Mouse (Mus musculus): ENCODE data around the gene Efcab2. TPM values are rescaled to one million over a fixed set of nuclear protein-coding genes. Genes with fewer than 3 reads are reported as not detected.

Gene Efcab2
- polyA plus RNA-seq, 1 experiment from 2014 or later, result 6.5 TPM

DNA sequence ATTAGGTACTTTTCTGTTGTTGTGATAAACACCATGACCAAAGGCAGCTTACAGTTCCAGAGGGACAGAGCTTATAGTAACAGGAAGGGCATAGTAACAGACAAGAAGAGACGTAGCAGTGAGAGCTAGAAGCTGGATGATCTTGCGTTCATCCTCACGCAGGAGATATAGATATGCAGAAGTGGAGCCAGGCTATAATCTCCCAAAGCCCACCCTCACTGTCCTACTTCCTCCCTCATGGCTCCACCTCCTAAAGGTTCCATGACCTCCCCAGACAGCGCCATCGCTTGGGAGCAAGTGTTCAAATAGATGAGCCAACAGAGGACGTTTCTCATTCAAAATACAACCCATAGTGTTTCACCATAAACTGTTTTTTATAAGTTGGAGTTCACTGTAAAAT is 10.8 kb upstream of the Efcab2 start:
- no peak overlapping the region for H3K27ac ChIP-seq (ENCODE audit: low read length)
- no peaks in the 10 kb centered on the region for H3K36me3 ChIP-seq (ENCODE audit: control insufficient read depth, insufficient read depth, low read length)
- no peaks in the 10 kb centered on the region for H3K4me1 ChIP-seq (replicated peaks; ENCODE audit: control insufficient read depth, insufficient read depth, low read length)
- H3K9ac ChIP-seq (ENCODE audit: low read length), result no peak overlapping the region
- no peaks in the 10 kb centered on the region for H3K9me3 ChIP-seq (ENCODE audit: control insufficient read depth, low read length)
- 72% methylated on average over 6 of the region's 6 CpGs for WGBS
- no peaks in the 10 kb centered on the region for H3K27me3 ChIP-seq (ENCODE audit: control insufficient read depth, insufficient read depth, low read depth, low read length)
- no peak overlapping the region for H3K4me2 ChIP-seq (ENCODE audit: low read depth, low read length)
- no peak for ATAC-seq (ENCODE audit: low read depth)
- H3K4me3 ChIP-seq (ENCODE audit: low read length), result no peak overlapping the region

DNA sequence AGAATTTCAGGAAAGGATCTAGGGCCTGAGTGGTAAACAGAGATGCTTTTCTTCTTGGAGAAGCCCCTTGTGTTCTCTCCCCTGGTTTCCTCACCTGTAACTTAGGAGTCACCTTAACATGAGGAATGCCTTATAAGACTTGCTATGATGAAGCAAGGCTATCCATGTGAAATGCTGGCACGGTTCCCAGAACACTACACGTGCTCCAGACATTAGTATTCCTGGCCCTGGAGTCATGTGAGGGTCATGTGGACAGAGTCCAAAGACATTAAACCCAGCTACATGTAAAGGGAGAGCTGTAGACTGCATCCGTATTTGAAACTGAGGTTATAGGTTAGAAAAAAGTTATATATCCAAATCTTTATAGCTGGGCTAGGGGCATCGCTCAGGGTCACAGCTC is 9.5 kb upstream of the Efcab2 start:
- Histone ChIP-seq H3K4me2 (ENCODE audit: low read depth, low read length) (no peak overlapping the region), H3K4me1 (replicated peaks; ENCODE audit: control insufficient read depth, insufficient read depth, low read length) (no peaks in the 10 kb centered on the region), H3K9me3 (ENCODE audit: control insufficient read depth, low read length) (no peaks in the 10 kb centered on the region), H3K9ac (ENCODE audit: low read length) (no peak overlapping the region), H3K27me3 (ENCODE audit: control insufficient read depth, insufficient read depth, low read depth, low read length) (no peaks in the 10 kb centered on the region), H3K36me3 (ENCODE audit: control insufficient read depth, insufficient read depth, low read length) (no peaks in the 10 kb centered on the region), H3K27ac (ENCODE audit: low read length) (no peak overlapping the region), H3K4me3 (ENCODE audit: low read length) (no peak overlapping the region)
- 41% methylated on average over 4 of the region's 4 CpGs for WGBS
- peak; percentile 71 for ATAC-seq (ENCODE audit: low read depth)

DNA sequence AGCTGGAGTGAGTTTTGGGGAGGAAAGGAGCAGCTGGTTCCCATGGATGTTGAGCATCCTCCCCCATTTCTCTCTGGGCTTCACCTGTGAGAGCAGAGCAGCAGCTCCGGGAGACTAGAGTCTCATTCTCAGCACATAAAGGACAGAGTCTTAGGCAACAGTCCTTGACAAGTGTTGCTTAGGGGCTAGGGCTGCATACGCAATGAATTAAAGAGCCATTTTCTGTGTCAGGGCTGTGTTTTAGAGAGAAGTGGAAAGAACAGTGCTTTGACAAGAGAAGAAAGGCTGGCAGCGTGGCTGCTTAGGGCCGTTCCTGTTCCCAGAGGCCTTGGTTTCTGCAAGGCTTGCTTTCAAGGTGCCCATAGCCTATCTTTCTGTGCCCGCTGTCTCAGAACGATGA is 6.0 kb upstream of the Efcab2 start:
- Histone ChIP-seq H3K9ac (ENCODE audit: low read length) (no peak overlapping the region), H3K27me3 (ENCODE audit: control insufficient read depth, insufficient read depth, low read depth, low read length) (no peaks in the 10 kb centered on the region), H3K4me2 (ENCODE audit: low read depth, low read length) (no peak overlapping the region), H3K36me3 (ENCODE audit: control insufficient read depth, insufficient read depth, low read length) (no peaks in the 10 kb centered on the region), H3K9me3 (ENCODE audit: control insufficient read depth, low read length) (no peaks in the 10 kb centered on the region), H3K4me3 (ENCODE audit: low read length) (no peak overlapping the region), H3K4me1 (replicated peaks; ENCODE audit: control insufficient read depth, insufficient read depth, low read length) (no peaks in the 10 kb centered on the region), H3K27ac (ENCODE audit: low read length) (no peak overlapping the region)
- 85% methylated on average over 6 of the region's 6 CpGs for WGBS
- no peak for ATAC-seq (ENCODE audit: low read depth)

GRCm38 (mm10) chr1:178400652-178401051 is 5.2 kb upstream of the Efcab2 start:
- Histone ChIP-seq H3K27ac (ENCODE audit: low read length) (no peak overlapping the region), H3K9me3 (ENCODE audit: control insufficient read depth, low read length) (no peaks in the 10 kb centered on the region), H3K9ac (ENCODE audit: low read length) (no peak overlapping the region), H3K4me2 (ENCODE audit: low read depth, low read length) (no peak overlapping the region), H3K4me3 (ENCODE audit: low read length) (no peak overlapping the region), H3K27me3 (ENCODE audit: control insufficient read depth, insufficient read depth, low read depth, low read length) (no peaks in the 10 kb centered on the region), H3K4me1 (replicated peaks; ENCODE audit: control insufficient read depth, insufficient read depth, low read length) (no peaks in the 10 kb centered on the region), H3K36me3 (ENCODE audit: control insufficient read depth, insufficient read depth, low read length) (no peaks in the 10 kb centered on the region)
- ATAC-seq (ENCODE audit: low read depth), result no peak
- WGBS, result 61% methylated on average over 7 of the region's 7 CpGs

- Histone ChIP-seq H3K36me3 (ENCODE audit: control insufficient read depth, insufficient read depth, low read length) (no peaks in the 10 kb centered on the region), H3K4me1 (replicated peaks; ENCODE audit: control insufficient read depth, insufficient read depth, low read length) (no peaks in the 10 kb centered on the region), H3K9me3 (ENCODE audit: control insufficient read depth, low read length) (no peaks in the 10 kb centered on the region), H3K27ac (ENCODE audit: low read length) (no peak overlapping the region), H3K9ac (ENCODE audit: low read length) (no peak overlapping the region), H3K27me3 (ENCODE audit: control insufficient read depth, insufficient read depth, low read depth, low read length) (no peaks in the 10 kb centered on the region), H3K4me2 (ENCODE audit: low read depth, low read length) (no peak overlapping the region), H3K4me3 (ENCODE audit: low read length) (no peak overlapping the region)
- WGBS, result 86% methylated on average over 6 of the region's 6 CpGs
- ATAC-seq (ENCODE audit: low read depth), result no peak
Observed at GRCm38 (mm10) chr1:178401960-178402359, 3.9 kb upstream of the Efcab2 start.

DNA sequence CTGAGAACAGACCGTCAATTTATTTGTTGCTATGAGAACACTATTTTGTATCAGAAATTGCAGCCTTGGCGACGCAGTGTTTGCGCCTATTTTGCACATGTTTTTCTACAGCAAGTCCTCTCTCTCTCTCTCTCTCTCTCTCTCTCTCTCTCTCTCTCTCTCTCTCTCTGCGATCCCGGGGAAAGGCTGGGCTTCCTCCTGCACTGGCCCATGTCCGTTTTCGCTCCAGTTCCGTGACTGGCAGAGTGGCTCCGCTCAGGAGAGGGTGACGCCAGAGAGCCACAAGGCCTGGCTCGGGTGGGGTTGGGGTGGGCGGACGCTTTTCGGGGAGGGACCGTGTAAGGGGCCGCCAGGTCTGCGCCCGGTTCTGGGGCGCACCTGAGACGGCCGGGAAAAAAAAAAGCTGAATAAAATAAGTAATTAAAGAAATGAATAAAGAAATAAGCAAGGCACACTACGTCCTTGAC is 407 bp upstream of the Efcab2 start:
- Histone ChIP-seq H3K27me3 (ENCODE audit: control insufficient read depth, insufficient read depth, low read depth, low read length) (no peaks in the 10 kb centered on the region), H3K36me3 (ENCODE audit: control insufficient read depth, insufficient read depth, low read length) (no peaks in the 10 kb centered on the region), H3K4me1 (replicated peaks; ENCODE audit: control insufficient read depth, insufficient read depth, low read length) (no peaks in the 10 kb centered on the region), H3K9ac (ENCODE audit: low read length) (peak overlapping the region; percentile 82), H3K27ac (ENCODE audit: low read length) (peak overlapping the region; percentile 100), H3K4me2 (ENCODE audit: low read depth, low read length) (peak overlapping the region; percentile 65), H3K9me3 (ENCODE audit: control insufficient read depth, low read length) (no peaks in the 10 kb centered on the region), H3K4me3 (ENCODE audit: low read length) (peak overlapping the region; percentile 70)
- under 1% methylated on average over 23 of the region's 23 CpGs for WGBS
- peak; percentile 88 for ATAC-seq (ENCODE audit: low read depth)

DNA sequence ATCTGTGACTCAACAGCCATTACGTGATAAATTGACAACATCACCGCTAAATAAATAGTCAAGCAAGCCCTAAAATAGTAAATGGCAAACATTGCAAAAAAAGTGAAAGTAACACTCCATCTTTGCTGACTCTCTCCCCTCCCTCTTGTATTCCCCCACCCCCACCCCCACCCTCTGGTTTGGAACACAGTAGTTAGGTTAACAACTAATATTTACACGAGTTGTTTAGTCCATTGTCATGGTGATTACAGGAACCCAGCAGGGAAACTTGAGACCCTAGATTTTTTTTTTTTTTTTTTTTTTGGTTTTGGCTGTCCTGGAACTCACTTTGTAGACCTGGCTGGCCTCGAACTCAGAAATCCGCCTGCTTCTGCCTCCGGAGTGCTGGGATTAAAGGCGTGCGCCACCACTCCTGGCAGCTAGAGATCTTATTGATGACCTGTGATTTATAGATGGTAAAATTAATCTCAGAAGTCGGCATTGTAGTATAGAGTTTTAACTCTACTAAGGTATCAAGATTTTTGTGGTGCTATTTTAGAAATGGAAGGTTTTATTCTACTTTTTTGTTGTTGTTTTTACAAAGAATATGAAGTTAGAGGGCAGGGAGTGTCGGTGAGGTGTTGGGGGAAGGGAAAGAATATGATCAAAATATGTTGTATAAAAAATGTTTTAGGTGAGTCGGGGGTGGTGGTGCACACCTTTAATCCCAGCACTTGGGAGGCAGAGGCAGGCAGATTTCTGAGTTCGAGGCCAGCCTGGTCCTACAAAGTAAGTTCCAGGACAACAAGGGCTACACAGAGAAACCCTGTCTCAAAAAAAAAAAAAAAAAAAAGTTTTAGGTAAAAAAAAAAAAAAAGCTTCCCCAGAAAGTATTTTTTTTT is 1.1 kb downstream of the Efcab2 start:
- H3K27me3 ChIP-seq (ENCODE audit: control insufficient read depth, insufficient read depth, low read depth, low read length), result no peaks in the 10 kb centered on the region
- no peaks in the 10 kb centered on the region for H3K9me3 ChIP-seq (ENCODE audit: control insufficient read depth, low read length)
- peak overlapping the region; percentile 70 for H3K4me3 ChIP-seq (ENCODE audit: low read length)
- no peaks in the 10 kb centered on the region for H3K36me3 ChIP-seq (ENCODE audit: control insufficient read depth, insufficient read depth, low read length)
- peak overlapping the region; percentile 65 for H3K4me2 ChIP-seq (ENCODE audit: low read depth, low read length)
- peak; percentile 19; the same call in 1 of the 2 replicates for ATAC-seq (ENCODE audit: low read depth)
- WGBS, result 59% methylated on average over 12 of the region's 12 CpGs
- H3K27ac ChIP-seq (ENCODE audit: low read length), result peak overlapping the region; percentile 100
- H3K4me1 ChIP-seq (replicated peaks; ENCODE audit: control insufficient read depth, insufficient read depth, low read length), result no peaks in the 10 kb centered on the region
- H3K9ac ChIP-seq (ENCODE audit: low read length), result peak overlapping the region; percentile 82

GRCm38 (mm10) chr1:178407651-178408050 is 1.8 kb downstream of the Efcab2 start:
- Histone ChIP-seq H3K9ac (ENCODE audit: low read length) (no peak overlapping the region), H3K4me3 (ENCODE audit: low read length) (no peak overlapping the region), H3K36me3 (ENCODE audit: control insufficient read depth, insufficient read depth, low read length) (no peaks in the 10 kb centered on the region), H3K4me2 (ENCODE audit: low read depth, low read length) (no peak overlapping the region), H3K4me1 (replicated peaks; ENCODE audit: control insufficient read depth, insufficient read depth, low read length) (no peaks in the 10 kb centered on the region), H3K9me3 (ENCODE audit: control insufficient read depth, low read length) (no peaks in the 10 kb centered on the region), H3K27me3 (ENCODE audit: control insufficient read depth, insufficient read depth, low read depth, low read length) (no peaks in the 10 kb centered on the region), H3K27ac (ENCODE audit: low read length) (no peak overlapping the region)
- 59% methylated on average over 2 of the region's 2 CpGs for WGBS
- no peak for ATAC-seq (ENCODE audit: low read depth)

- Histone ChIP-seq H3K27me3 (ENCODE audit: control insufficient read depth, insufficient read depth, low read depth, low read length) (no peaks in the 10 kb centered on the region), H3K36me3 (ENCODE audit: control insufficient read depth, insufficient read depth, low read length) (no peaks in the 10 kb centered on the region), H3K4me1 (replicated peaks; ENCODE audit: control insufficient read depth, insufficient read depth, low read length) (no peaks in the 10 kb centered on the region), H3K27ac (ENCODE audit: low read length) (peak overlapping the region; percentile 5; the same call in 1 of the 2 replicates), H3K9ac (ENCODE audit: low read length) (no peak overlapping the region), H3K9me3 (ENCODE audit: control insufficient read depth, low read length) (no peaks in the 10 kb centered on the region), H3K4me3 (ENCODE audit: low read length) (no peak overlapping the region), H3K4me2 (ENCODE audit: low read depth, low read length) (no peak overlapping the region)
- no peak for ATAC-seq (ENCODE audit: low read depth)
- WGBS, result 31% methylated on average over 4 of the region's 4 CpGs
Observed at GRCm38 (mm10) chr1:178408901-178409361, 3.0 kb downstream of the Efcab2 start.

All from lung, embryonic 16.5 days (tissue).